Mouse (Mus musculus) thymus, adult 18-20 months (tissue): ENCODE data around the gene AU022751.
"Not testable (repeated sequence)": the region's sequence is repeated elsewhere in the genome, so short reads cannot be mapped to it uniquely, and the experiment has no call there.

ENCODE experiments used
- DNase-seq, 2 experiments: peaks; one replicate each; pipeline ENCODE4 v3.0.0; 2022; ENCODE audit warnings: mixed read lengths in 2 of 2

The AU022751 gene

DNA sequence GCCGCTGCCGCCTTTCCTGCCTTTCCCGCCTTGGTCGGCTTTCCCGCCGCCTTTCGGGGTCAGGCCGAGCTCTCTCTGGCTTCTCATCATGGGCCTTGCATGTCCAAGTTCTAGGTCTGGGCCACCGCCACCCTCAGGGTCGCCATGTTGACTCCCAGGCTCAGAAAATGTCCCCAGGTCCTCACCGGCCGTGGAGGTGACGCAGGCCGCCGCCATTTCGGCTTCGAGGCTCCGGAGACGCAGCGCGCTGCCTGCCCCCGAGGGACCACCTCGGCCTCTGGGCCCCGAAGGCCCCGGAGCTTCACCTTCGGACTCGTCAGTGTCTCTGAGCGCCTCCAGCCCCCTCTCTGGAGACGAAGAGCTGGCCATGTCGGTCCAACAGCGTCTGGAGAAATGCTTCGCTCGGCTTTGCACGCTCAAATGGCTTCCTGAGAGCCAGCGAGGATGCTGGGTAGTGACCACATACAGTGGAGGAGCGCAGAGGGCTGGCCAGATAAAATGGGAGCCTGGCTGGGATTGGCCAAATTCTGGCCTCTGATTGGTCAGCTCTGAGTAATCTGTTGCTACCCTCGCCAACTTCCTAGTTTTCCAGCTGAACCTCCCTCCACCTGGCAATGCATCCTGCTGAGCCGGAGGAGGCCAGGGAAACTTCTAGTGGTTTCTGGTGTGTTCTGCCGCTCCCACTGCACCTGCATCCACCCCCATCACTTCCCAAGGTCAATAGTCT is at the start of gene AU022751:
Gene AU022751, minus strand, starts transcription at position 466 of the 727 bp plus-strand sequence.
- DNase-seq, result no peak

DNA sequence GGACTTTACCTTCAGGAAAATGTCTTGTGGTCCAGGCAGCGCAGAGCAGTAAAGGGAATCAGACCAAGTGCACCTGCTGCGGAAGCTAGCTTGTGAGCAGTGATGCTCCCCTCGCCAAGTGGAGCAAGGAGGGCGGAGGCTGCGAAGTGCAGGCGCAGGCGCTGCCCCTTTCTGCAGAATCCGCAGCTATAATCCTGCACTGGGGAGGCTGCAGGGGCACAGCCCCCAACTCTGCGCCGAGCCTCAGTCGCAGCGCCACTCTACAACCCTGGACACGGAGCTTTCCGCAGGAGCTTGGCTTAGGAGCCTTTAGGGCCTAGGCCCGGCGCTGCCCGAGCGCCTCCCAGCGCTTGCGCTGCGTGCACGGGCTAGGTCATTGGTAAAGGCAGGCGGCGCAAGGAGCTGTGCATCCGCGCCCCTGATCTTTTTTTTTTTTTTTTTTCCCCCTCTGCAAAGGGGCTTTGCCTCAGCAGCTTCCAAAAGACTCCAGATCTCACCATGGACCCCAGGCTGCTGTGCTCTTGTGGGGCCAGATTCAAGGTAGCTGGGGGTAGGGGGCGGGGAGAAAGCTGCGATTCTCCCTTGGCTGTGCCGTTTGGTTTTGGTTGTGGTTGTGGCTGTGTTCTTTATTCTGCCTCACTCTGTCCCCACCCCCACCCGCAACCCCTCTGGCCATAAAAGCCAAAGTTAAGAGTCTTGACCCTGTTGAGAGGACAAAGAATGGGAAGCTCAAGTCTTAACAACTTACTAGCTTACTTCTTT is 9.0 kb upstream of the AU022751 start:
- no peak for DNase-seq

DNA sequence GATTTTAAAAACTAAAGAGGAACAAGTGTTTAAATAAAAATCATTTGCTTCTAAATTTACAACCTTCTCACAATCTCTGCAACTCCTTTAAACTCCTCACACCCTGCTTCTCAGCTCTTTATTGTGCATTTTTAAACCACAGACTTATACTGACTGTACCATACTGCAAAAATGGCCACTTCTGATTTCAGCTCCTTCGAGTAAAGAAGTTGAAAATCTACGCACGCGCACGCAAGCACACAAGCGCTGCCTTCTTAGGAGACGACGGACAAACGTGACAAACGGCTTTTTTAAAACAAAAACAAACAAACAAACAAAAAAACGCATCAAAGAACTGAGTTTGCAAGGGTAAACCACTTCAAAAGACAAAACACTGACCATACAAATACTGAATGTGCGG is 8.3 kb upstream of the AU022751 start:
- DNase-seq, result no peak

DNA sequence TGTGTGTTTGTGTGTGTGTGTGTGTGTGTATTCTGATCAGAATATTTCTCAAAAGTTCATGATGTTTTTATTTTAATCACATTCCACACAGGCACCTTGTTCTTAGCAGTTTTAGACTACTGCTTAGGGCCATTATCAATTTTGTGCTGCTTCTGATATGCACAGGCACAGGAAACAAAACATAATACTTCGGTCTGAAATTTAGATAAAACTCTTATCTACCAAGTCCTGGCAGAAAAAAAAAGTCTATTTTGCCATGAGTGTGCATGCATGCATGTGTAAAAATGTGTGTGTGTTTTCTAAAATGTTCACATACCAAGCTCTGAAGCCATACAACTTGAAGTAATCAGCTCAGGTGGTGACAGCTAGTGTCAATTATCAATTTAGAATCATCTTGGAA is 21.7 kb downstream of the AU022751 start:
- no peak for DNase-seq

DNA sequence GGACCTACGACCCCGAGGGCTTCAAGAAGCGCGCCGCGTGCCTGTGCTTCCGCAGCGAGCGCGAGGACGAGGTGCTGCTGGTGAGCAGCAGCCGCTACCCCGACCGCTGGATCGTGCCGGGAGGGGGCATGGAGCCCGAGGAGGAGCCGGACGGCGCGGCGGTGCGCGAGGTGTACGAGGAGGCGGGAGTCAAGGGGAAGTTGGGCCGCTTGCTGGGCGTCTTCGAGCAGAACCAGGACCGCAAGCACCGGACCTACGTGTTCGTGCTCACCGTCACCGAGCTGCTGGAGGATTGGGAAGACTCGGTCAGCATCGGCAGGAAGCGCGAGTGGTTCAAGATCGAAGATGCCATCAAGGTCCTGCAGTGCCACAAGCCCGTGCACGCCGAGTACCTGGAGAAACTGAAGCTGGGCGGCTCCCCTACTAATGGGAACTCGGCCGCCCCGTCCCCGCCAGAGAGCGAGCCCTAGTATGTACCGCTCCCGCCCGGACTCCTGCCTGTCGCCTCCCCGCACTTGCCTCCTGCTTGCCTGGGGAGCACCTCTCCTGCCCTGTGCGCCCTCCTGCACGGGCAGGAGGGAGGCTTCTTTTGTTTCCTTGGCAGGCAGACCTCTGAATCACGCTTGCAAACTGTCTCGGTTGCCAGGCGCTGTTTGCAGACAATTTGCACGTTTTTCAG is 35.1 kb downstream of the AU022751 start:
- not testable (repeated sequence) for DNase-seq

DNA sequence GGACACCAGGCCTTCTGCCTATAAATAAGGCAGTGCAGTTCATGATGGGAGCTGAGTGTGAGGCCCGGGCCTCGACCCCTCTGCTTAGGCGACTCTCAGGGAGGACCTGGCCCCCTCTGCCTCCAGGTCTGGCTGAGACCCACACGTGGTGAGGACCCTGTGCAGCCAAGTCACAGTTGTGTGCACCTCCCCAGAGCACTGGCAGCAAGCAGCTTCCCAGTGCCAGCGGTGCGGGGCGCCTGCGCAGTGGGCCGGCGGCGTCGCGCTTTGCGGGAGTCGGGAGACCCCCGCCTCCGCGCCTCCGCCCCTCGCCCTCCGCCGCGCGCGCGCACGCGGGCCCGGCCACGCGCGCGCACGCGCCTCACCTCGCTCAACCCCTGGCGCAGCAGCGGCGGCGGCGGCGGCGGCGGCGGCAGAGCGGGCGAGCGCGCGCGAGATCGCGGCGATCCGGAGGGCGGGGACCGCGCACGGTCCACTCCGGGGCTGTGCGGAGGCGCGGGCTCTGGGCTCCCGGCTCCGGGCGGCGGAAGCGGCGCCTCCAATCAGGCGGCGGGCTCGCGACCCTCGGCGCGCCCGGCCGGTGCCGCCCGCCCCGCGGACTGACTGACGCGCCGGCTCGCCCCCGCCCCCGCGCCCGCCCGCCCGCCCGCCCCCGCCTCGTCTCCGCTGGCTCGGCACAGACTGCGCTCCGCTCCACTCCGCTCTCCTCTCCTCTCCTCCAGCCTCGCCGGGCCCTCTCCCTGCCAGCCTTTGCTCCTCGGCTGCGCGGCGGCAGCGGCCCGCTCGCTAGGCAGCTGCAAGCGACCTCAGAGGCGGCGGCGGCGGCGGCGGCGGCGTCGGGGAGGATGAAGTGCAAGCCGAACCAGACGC is 35.9 kb downstream of the AU022751 start, which contains the start of gene Nudt11:
Gene Nudt11, plus strand, starts transcription at position 388 of the 870 bp plus-strand sequence.
- not testable (repeated sequence) for DNase-seq
